Mouse (Mus musculus): ENCODE data around the gene Map4k5.

Gene Map4k5

GRCm38 (mm10) chr12:69756015-69756414, 137.0 kb downstream of the Map4k5 start:
- DNase-seq (ENCODE audit: low read depth, low spot score) = no peak

GRCm38 (mm10) chr12:69753936-69754335, 139.1 kb downstream of the Map4k5 start:
- DNase-seq (ENCODE audit: low read depth, low spot score) = no peak
